Mouse (Mus musculus): ENCODE data around the gene Slc35g3. TPM values are rescaled to one million over a fixed set of nuclear protein-coding genes. Genes with fewer than 3 reads are reported as not detected.

Slc35g3 gene
- total and polyA plus RNA-seq, 3 experiments = not detected

- TF ChIP-seq KAT2A (IDR thresholded peaks at IDR 0.05; ENCODE audit: insufficient replicate concordance, low read length) (no peak), JUN (IDR thresholded peaks at IDR 0.05; ENCODE audit: insufficient read depth, low read depth, low read length) (no peak), MYC (IDR thresholded peaks at IDR 0.05; ENCODE audit: low read depth, low read length) (0 out of 2 replicates have a peak, but pooled peaks have one; percentile 37), MAX (IDR thresholded peaks at IDR 0.05; ENCODE audit: low read length) (peak; percentile 66; the same call in 1 of the 2 replicates), RCOR1 (conservative IDR thresholded peaks at IDR 0.05; ENCODE audit: low read depth, low read length) (no peak), USF1 (IDR thresholded peaks at IDR 0.05; ENCODE audit: low read depth, low read length) (no peak), POLR2AphosphoS2 (IDR thresholded peaks at IDR 0.05; ENCODE audit: low read depth, low read length) (peak; percentile 46; the same call in 1 of the 2 replicates), IRF4 (IDR thresholded peaks at IDR 0.05; ENCODE audit: low read depth, low read length) (peak; percentile 50), GABPA (IDR thresholded peaks at IDR 0.05; ENCODE audit: insufficient replicate concordance, low read depth, low read length) (no peak), CTCF (conservative IDR thresholded peaks at IDR 0.05 in 1 of 2, IDR thresholded peaks at IDR 0.05 in 1 of 2; ENCODE audit: low read depth in 2 of 2, low read length in 2 of 2) (no peak), SMC3 (IDR thresholded peaks at IDR 0.05; ENCODE audit: low read depth, low read length) (no peak), TBP (conservative IDR thresholded peaks at IDR 0.05; ENCODE audit: low read depth, low read length) (peak; percentile 88), EP300 (IDR thresholded peaks at IDR 0.05; ENCODE audit: low read length) (no peak), POLR2A (IDR thresholded peaks at IDR 0.05; ENCODE audit: low read depth, low read length) (peak; percentile 94)
These were observed 23.1 kb upstream of the Slc35g3 start (continued) for GRCm38 (mm10) chr11:69784793-69785272.

DNA sequence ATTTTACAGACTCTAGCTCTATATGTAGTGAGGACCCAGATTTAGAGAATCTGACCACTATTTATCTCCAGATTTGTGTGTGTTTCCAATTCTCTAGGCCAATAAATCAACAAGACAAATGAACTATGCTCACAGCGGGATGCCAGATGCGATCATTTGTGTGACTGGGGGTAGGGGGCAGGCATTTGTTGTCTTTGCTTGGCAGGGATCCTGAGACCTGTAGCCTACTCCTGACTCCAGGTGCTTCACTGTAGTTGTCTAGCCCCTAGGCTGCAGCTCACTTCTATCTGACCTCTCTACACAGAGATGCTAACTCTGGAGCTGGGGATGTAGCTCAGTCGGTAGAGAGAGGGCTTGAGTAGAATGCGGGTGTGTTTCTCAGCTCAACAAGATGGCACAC lies 20.1 kb upstream of the Slc35g3 start:
- H3K4me2 ChIP-seq (ENCODE audit: insufficient read depth, low read depth, poor library complexity, severe bottlenecking) = no peak overlapping the region
- in situ Hi-C loops (cut with MboI; ENCODE audit: low pct_ligation_motif_present, low pct_unique_long_range_greater_than_20kb, low sequenced_read_pairs) (no loop called here), dilution Hi-C loops (cut with MboI; ENCODE audit: extremely low pct_ligation_motif_present, extremely low pct_unique_long_range_greater_than_20kb, low sequenced_read_pairs) (no loop called here)
- TF ChIP-seq CTCF (conservative IDR thresholded peaks at IDR 0.05 in 1 of 2, IDR thresholded peaks at IDR 0.05 in 1 of 2; ENCODE audit: low read depth in 2 of 2, low read length in 2 of 2) = no peak
- TF ChIP-seq NRF1 (IDR thresholded peaks at IDR 0.05; ENCODE audit: low read depth, low read length) = no peak
- TF ChIP-seq SMC3 (IDR thresholded peaks at IDR 0.05; ENCODE audit: low read depth, low read length) = no peak
- no peak for TF ChIP-seq MYC (IDR thresholded peaks at IDR 0.05; ENCODE audit: low read depth, low read length)
- no peak for TF ChIP-seq CHD2 (IDR thresholded peaks at IDR 0.05; ENCODE audit: low read length)
- TF ChIP-seq SIN3A (IDR thresholded peaks at IDR 0.05; ENCODE audit: low read length) = no peak
- TF ChIP-seq POLR2A (IDR thresholded peaks at IDR 0.05; ENCODE audit: low read depth, low read length) = no peak
- TF ChIP-seq UBTF (IDR thresholded peaks at IDR 0.05; ENCODE audit: low read depth, low read length) = no peak
- TF ChIP-seq KAT2A (IDR thresholded peaks at IDR 0.05; ENCODE audit: insufficient replicate concordance, low read length) = no peak
- no peak for TF ChIP-seq MEF2A (IDR thresholded peaks at IDR 0.05; ENCODE audit: borderline replicate concordance, low read depth, low read length)
- TF ChIP-seq ZMIZ1 (IDR thresholded peaks at IDR 0.05; ENCODE audit: low read depth, low read length) = no peak
- no peak for TF ChIP-seq MAX (IDR thresholded peaks at IDR 0.05; ENCODE audit: low read length)
- TF ChIP-seq RAD21 (IDR thresholded peaks at IDR 0.05; ENCODE audit: low read depth, low read length) = no peak
- TF ChIP-seq ELF1 (IDR thresholded peaks at IDR 0.05; ENCODE audit: low read depth, low read length) = no peak
- TF ChIP-seq GABPA (IDR thresholded peaks at IDR 0.05; ENCODE audit: insufficient replicate concordance, low read depth, low read length) = no peak
- TF ChIP-seq NELFE (IDR thresholded peaks at IDR 0.05; ENCODE audit: low read depth, low read length) = no peak
- no peak for TF ChIP-seq ETS1 (conservative IDR thresholded peaks at IDR 0.05; ENCODE audit: low read depth, low read length)
- TF ChIP-seq JUND (conservative IDR thresholded peaks at IDR 0.05; ENCODE audit: low read depth, low read length) = no peak
- peaks cover 17 to 47% of the 10 kb centered on the region in 2 experiments for H3K4me1 ChIP-seq (ENCODE audit: control insufficient read depth in 1 of 2, insufficient read depth in 2 of 2)
- no peak for DNase-seq (ENCODE audit: extremely low read depth)
- H3K9me3 ChIP-seq (replicated peaks; ENCODE audit: low read length) = no peaks in the 10 kb centered on the region
- no peak overlapping the region for H3K9ac ChIP-seq (ENCODE audit: insufficient read depth, low read depth)
- no peak overlapping the region for H3K4me3 ChIP-seq (replicated peaks in 1 of 3; ENCODE audit: low read depth in 2 of 3, low read length in 2 of 3, poor library complexity in 1 of 3)
- no peaks in the 10 kb centered on the region for H3K27me3 ChIP-seq (replicated peaks)
- H3K36me3 ChIP-seq (replicated peaks in 1 of 2; ENCODE audit: control insufficient read depth in 1 of 2, insufficient read depth in 1 of 2, low read length in 1 of 2) = peaks cover 4 to 35% of the 10 kb centered on the region in 2 experiments
- H3K79me2 ChIP-seq (replicated peaks; ENCODE audit: control insufficient read depth, extremely low read depth, insufficient read depth, poor library complexity, severe bottlenecking) = no peaks in the 10 kb centered on the region
- no peak overlapping the region for H3K27ac ChIP-seq (ENCODE audit: insufficient read depth, low read depth)
